Mouse (Mus musculus) layer of hippocampus, adult 9-11 months (tissue): ENCODE measurements around the gene Clk3.

Experiments
- DNase-seq: peaks from one replicate; pipeline ENCODE4 v3.0.0; 2022

Clk3 gene

GRCm38 (mm10) chr9:57765364-57766351, at the start of gene Clk3:
TSS of gene Clk3 (minus strand) at chr9:57765860.
- peak; percentile 70 for DNase-seq

DNA sequence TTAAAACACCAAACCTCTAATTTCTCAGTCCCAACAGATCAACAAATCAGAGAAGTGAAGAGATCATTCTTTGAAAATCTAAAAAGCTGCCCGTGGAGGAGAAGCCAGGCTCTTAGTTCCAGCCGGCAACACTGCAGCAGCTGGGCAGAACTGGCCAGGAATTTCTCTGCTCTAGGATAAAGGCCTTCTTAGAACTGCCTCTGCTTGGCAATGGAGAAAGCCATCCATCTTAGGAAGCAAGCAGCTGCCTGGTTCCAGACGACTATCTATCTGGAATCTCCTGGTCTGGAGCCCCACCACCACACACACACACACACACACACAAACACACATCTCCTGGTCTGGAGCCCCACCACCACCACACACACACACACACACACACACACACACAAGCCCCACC, 49.2 kb upstream of the Clk3 start:
- no peak for DNase-seq

- no peak for DNase-seq
Observed at GRCm38 (mm10) chr9:57814014-57814413, 48.4 kb upstream of the Clk3 start.

DNA sequence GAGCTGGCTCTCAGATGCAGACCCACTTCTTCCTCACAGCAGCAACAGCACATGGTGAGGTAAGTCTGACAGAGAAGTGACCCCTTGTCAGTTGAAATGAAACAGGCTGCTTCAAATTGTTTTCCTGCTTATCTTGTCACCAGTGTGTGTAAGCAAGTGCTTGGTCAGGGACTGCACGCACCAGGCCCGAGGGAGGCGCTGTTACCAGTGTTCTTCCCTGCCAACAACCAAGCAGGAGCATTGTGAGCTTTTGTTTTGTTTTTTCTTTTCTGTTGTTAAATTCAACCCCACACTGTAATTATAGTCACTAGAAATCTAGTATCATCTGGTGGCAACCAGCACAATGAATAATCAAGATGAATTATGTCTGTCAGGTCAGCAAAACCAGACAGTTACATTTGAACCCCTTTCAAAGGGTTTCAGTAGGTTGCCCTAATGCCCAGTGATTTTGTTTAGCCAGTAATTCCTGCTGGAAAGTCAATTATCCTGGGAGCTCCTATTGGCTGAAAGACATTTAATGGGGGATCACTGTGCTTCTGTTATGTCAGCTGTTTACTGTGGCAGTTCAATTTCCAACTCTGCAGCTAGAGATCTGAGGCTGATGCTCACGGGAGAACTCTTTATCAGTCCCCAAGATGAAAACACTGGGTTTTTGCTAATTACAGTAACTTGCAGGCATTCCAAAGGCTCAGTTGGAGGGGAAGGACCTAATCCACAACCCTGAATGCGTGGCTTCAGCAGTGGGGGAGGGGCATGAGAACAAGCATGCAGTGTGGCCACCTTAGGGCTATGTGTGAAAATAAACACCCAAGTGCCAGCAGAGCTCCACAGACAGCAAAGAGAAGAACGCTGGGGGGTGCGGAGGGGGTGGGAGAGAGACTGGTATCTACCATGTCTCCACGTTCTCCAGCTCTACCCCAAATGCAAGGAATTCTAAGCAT, 46.4 kb upstream of the Clk3 start:
- DNase-seq, result no peak

DNA sequence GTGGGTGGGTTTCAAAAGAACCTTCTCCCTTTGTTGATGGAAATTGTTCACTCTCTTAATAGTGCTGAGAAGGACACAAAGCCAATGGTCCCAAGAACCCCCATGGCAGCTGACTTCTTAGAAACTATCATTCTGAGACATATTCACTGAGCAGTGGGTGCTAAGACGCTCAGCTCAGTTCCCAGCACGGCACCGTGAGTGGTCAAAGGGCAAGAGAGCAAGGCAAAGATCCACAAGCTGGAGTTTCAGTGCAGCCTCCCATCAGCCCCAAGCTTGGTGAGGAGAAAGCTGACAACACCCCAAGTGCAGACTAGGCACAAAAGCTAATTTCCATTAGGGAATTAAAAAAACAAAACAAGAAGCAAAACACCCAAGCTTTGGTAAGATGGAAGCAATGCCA, 45.0 kb upstream of the Clk3 start:
- DNase-seq, result no peak

- DNase-seq, result no peak
Observed at GRCm38 (mm10) chr9:57808771-57809310, 43.2 kb upstream of the Clk3 start.

GRCm38 (mm10) chr9:57807174-57807651, 41.6 kb upstream of the Clk3 start:
- DNase-seq, result no peak

- no peak for DNase-seq
Observed at GRCm38 (mm10) chr9:57806066-57806481, 40.4 kb upstream of the Clk3 start.

DNA sequence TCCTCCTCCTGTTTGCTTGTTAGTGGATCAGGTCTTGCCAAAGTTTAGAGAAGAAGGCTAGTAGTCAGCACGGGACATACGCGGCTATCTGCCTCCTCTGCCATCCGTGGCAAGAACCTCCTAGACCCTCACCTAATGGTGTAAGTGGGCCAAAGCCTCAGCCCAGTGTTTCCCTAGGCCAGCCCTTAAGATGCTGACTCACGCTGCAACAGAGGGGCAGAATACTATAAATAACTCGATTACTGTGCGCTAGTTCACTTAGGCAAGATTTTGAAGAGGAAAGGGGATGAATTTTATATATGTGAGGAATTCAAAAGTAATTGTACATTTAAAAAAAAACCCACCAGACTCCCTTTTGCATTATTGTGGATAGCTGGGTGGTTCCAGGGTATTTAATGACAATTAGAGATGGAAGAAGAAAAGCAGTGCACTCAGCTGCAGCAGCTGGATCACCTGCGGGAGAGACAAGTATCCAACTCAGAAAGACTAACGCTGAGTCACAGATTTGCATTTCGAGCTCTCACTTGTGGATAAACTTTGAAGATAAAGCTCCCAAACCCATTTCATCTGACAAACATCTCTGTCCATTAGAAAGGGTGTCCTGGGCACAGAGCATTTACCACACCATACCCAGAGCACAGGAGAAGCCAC, 39.6 kb upstream of the Clk3 start:
- no peak for DNase-seq

DNA sequence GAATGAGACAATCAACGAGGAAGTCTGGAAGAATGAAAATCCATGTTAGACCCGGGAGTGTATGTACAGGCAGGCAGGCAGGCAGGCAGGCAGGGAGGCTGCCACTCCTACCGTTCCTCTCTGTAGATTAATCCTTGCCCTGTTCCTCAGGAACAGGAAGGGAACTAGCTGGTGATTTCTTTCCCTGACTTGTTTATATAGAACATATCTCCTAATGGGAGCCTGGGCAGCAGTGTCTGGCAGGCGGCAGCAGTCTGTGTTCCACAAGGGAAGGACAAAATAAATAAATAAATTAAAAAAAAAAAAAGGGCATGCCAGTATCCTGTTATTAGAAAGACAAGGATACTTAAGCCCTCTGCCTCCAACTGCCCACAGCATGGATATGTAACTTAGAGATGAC, 38.2 kb upstream of the Clk3 start:
- DNase-seq, result no peak

DNA sequence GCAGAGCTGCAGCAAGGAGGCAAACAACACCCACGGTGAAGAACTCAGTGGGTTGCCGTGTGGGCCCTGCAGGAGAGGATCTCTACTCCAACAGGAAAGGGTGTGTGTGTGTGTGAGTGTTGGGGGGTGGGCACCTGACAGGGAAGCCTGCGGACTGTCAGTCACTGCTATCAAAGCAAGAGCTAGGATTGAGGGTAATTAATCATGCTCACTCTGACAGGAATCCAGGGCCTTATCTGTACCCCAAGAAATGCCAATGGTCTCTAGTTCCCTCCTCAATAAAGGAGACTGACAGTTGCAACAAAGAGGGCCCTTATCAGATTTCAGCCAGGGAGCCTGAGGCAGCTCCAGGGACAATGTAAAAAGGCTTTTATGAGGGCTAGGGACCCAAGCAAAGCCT, 37.4 kb upstream of the Clk3 start:
- no peak for DNase-seq

GRCm38 (mm10) chr9:57800325-57800975, 34.8 kb upstream of the Clk3 start:
- no peak for DNase-seq

GRCm38 (mm10) chr9:57798725-57799253, 33.1 kb upstream of the Clk3 start:
- DNase-seq, result no peak

GRCm38 (mm10) chr9:57797456-57797855, 31.8 kb upstream of the Clk3 start:
- no peak for DNase-seq

DNA sequence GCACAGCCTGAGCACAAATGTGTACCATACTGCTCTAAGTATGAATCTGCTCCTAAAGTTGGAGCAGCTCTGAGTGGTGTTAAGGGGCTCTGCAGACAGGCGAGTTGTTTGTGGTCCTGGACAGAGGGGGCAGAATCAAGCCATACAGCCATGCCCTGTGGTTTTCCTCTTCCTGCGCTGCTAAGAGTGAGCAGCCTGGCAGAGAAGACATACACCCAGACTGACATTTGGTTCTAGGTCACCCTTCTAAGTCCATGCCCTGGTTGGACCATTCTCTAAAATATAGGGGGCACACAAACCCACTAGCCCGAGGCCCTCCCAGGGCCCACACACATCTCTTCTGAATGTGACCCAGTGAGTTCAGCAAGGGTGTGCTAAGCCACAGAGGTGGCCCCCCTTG, 24.1 kb upstream of the Clk3 start:
- no peak for DNase-seq

- DNase-seq, result no peak
Observed at GRCm38 (mm10) chr9:57782656-57783055, 17.0 kb upstream of the Clk3 start.

GRCm38 (mm10) chr9:57775736-57776135, 10.1 kb upstream of the Clk3 start:
- DNase-seq, result no peak

DNA sequence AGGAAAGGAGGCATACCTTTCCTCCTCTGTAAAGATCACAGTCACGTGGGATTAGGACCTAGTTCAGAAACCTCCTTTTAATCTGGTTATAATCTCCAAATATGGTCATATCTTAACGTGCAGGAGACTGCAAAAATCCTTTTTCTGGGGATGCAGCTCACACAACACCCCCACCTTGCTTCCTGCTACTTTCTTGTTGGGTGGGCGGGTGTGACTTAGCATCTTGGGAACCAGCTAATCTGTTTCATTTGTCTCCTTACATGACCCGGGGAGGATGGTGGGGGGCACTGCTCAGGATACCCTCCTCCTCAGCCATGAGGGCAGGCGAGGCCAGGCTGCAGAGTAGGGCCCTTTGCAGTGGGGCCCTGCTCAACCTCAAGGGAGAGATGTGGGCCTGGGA, 9.4 kb upstream of the Clk3 start:
- DNase-seq, result peak; percentile 21

DNA sequence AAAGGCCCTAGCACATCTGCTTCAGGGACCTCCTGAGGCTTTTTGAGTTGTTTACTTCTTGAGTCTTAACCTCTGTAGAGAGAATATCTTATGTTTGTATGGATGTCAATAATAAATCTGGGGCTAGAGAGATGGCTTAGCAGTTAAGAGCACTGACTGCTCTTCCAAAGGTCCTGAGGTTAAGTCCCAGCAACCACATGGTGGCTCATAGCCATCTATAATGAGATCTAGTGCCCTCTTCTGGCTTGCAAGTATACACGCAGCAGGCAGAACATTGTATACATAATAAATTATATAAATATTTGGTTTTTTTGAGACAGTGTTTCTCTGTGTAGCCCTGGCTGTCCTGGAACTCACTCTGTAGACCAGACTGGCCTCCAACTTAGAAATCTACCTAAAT, 8.5 kb upstream of the Clk3 start:
- no peak for DNase-seq

DNA sequence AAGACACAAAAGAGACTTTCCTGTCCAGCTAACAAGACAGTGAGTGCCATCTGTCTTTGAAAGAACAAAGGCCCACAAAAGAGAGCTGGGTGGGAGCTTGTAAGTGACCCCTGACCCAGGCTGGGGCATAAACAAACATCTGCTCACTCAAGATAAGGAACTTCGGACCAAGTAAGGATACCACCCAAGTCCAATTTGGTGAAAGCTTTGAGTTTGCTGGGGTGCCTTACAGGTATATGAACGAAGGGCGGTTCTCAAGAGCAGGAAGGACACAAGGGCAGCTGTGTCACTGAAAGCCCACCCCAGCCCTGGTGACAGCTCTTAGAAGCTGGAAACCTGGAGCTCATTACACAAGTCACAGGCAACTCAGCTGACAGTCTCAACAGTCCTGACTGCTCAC, 8.1 kb upstream of the Clk3 start:
- DNase-seq, result no peak

GRCm38 (mm10) chr9:57770836-57771235, 5.2 kb upstream of the Clk3 start:
- DNase-seq, result no peak

DNA sequence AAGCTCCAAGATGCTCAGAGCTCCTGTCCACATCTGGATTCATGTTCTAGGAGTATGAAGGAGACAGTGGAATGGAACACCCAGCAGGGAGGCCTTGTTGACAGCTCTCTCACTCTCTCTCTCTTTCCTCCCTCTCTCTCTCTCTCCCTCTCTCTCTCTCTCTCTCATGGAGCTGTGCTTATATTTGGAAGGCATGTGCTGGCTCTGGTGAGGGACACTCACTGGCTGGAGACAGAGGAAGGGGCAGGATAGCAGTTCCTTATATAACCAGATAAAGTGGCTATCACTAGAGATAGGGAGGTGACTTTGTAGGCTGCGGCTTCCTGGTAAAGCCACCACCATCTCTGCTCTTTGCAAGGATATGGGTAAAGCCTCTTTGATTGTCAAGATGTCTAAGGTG, 4.6 kb upstream of the Clk3 start:
- no peak for DNase-seq
